9 mouse cellular contexts compared by ENCODE assay signal in the genomic region with DNA sequence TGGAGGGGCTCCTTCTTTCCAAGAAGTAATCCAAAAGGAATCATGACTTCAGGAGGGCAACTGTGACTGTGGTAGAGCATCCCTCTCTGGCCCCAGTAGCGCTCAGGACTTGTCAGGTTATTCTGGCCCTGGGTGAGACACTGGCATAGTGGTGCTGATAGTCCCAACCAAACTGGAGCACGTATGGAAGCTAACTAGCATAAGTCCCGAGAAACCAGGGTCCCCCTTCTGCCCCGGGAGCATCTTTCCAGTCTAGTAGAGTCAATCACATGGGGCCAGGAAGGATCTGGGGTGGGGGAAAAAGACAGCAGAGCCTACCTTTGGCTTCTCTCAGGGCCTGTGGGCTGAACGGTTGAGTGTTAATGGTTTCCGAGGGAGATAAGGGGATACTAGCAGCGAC. TPM values are rescaled to one million over a fixed set of nuclear protein-coding genes. Genes with fewer than 3 reads are reported as not detected.
DNase-seq lines count a peak whose midpoint lies in the region; ATAC-seq and TF ChIP-seq lines count a peak whose summit lies in the region.
"Had no signal": no experiment of that assay in that cellular context is flagged by ENCODE, and none has a peak within 500 bp of the region (broad histone marks: within the 10 kb centered on the region; RNA-seq: fewer than 3 reads in every experiment).

No protein-coding gene starts in this region.

- no peak overlapping the region for H3K9ac ChIP-seq in embryonic facial prominence, embryonic 12.5 days
- no peak overlapping the region for H3K9ac ChIP-seq in hindbrain, embryonic 16.5 days (ENCODE audit: low read depth, low read length)
- H3K9ac ChIP-seq in midbrain, embryonic 13.5 days (replicated peaks), result peak overlapping the region; percentile 78

- WGBS in embryonic facial prominence, embryonic 12.5 days, result 81% methylated on average over 7 of the region's 7 CpGs
- 75% methylated on average over 7 of the region's 7 CpGs for WGBS in hindbrain, embryonic 16.5 days
- whole genome bisulfite sequencing in midbrain, embryonic 13.5 days, result 79% methylated on average over 7 of the region's 7 CpGs
- 55% methylated on average over 7 of the region's 7 CpGs for WGBS in lung, adult 2 months

- no peaks in the 10 kb centered on the region for H3K36me3 ChIP-seq in embryonic facial prominence, embryonic 12.5 days
- H3K36me3 ChIP-seq in hindbrain, embryonic 16.5 days (ENCODE audit: control insufficient read depth, insufficient read depth, low read length), result no peaks in the 10 kb centered on the region
- H3K36me3 ChIP-seq in midbrain, embryonic 13.5 days, result no peaks in the 10 kb centered on the region

- H3K9me3 ChIP-seq in embryonic facial prominence, embryonic 12.5 days, result no peaks in the 10 kb centered on the region
- H3K9me3 ChIP-seq in hindbrain, embryonic 16.5 days (ENCODE audit: control insufficient read depth, low read length), result no peaks in the 10 kb centered on the region
- H3K9me3 ChIP-seq in midbrain, embryonic 13.5 days, result no peaks in the 10 kb centered on the region

- no peak overlapping the region for H3K27ac ChIP-seq in cortical plate, adult 2 months (ENCODE audit: insufficient read depth, low read length)
- H3K27ac ChIP-seq in embryonic facial prominence, embryonic 12.5 days, result no peak overlapping the region
- H3K27ac ChIP-seq in hindbrain, embryonic 16.5 days (ENCODE audit: low read depth, low read length), result no peak overlapping the region
- no peak overlapping the region for H3K27ac ChIP-seq in midbrain, embryonic 13.5 days

- ATAC-seq in embryonic facial prominence, embryonic 12.5 days (ENCODE audit: insufficient number of reproducible peaks, insufficient read depth, low FRiP score, low TSS enrichment), result no peak
- no peak for ATAC-seq in hindbrain, embryonic 16.5 days
- ATAC-seq in midbrain, embryonic 13.5 days, result no peak
- ATAC-seq: Patski had no signal

- TF ChIP-seq CTCF in cortical plate, adult 2 months (IDR thresholded peaks at IDR 0.05; ENCODE audit: extremely low read depth, insufficient read depth, low read length), result no peak
- TF ChIP-seq CTCF in lung, adult 2 months (IDR thresholded peaks at IDR 0.05; ENCODE audit: insufficient read depth, low read length), result no peak

- TF ChIP-seq POLR2A in cortical plate, adult 2 months (IDR thresholded peaks at IDR 0.05; ENCODE audit: extremely low read depth, insufficient read depth, low read length), result no peak
- no peak for TF ChIP-seq POLR2A in lung, adult 2 months (IDR thresholded peaks at IDR 0.05; ENCODE audit: borderline replicate concordance, extremely low read depth, low read depth, low read length)

- DNase-seq in urinary bladder, adult 2 months (ENCODE audit: low spot score), result no peak
- no peak for DNase-seq in kidney, postnatal 10 days
- no peak for DNase-seq in lung, adult 2 months
- DNase-seq: right cerebral cortex, adult 18-20 months had no signal

- H3K4me1 ChIP-seq in cortical plate, adult 2 months (ENCODE audit: control insufficient read depth, insufficient read depth, low read length), result no peaks in the 10 kb centered on the region
- peaks cover 9% of the 10 kb centered on the region for H3K4me1 ChIP-seq in embryonic facial prominence, embryonic 12.5 days
- H3K4me1 ChIP-seq in hindbrain, embryonic 16.5 days (ENCODE audit: control insufficient read depth, insufficient read depth, low read depth, low read length), result peaks cover 14% of the 10 kb centered on the region
- H3K4me1 ChIP-seq in midbrain, embryonic 13.5 days (replicated peaks), result peaks cover 13% of the 10 kb centered on the region
- no peaks in the 10 kb centered on the region for H3K4me1 ChIP-seq in lung, adult 2 months (ENCODE audit: control insufficient read depth, insufficient read depth, low read length)

- peak overlapping the region; percentile 50 for H3K4me3 ChIP-seq in cortical plate, adult 2 months (ENCODE audit: insufficient read depth, low read length)
- peak overlapping the region; percentile 54; the same call in 1 of the 2 replicates for H3K4me3 ChIP-seq in embryonic facial prominence, embryonic 12.5 days
- H3K4me3 ChIP-seq in hindbrain, embryonic 16.5 days (ENCODE audit: low read length), result peak overlapping the region; percentile 65
- H3K4me3 ChIP-seq in midbrain, embryonic 13.5 days (replicated peaks), result peak overlapping the region; percentile 56
- H3K4me3 ChIP-seq in lung, adult 2 months (replicated peaks; ENCODE audit: extremely low read depth, low read depth, low read length), result no peak overlapping the region

- H3K27me3 ChIP-seq in embryonic facial prominence, embryonic 12.5 days, result 0 out of 2 replicates have a peak, but pooled peaks cover 5% of the 10 kb centered on the region
- no peaks in the 10 kb centered on the region; the same call in 1 of the 2 replicates for H3K27me3 ChIP-seq in hindbrain, embryonic 16.5 days (replicated peaks; ENCODE audit: control insufficient read depth, insufficient read depth, low read length)
- H3K27me3 ChIP-seq in midbrain, embryonic 13.5 days, result peaks cover 14% of the 10 kb centered on the region; the same call in 1 of the 2 replicates

- peak overlapping the region; percentile 79 for H3K4me2 ChIP-seq in embryonic facial prominence, embryonic 12.5 days (replicated peaks)
- peak overlapping the region; percentile 95 for H3K4me2 ChIP-seq in hindbrain, embryonic 16.5 days (ENCODE audit: low read length)
- peak overlapping the region; percentile 80 for H3K4me2 ChIP-seq in midbrain, embryonic 13.5 days (replicated peaks)

RNA-seq across cellular contexts. Expression of gene Begain, which starts 0.7 kb away (rescaled TPM):
- polyA plus RNA-seq in cortical plate, adult 2 months (2012; rRNA removed), result 158 and 165 TPM in 2 replicates
- 10.6 and 11.2 TPM in 2 replicates for polyA plus RNA-seq in embryonic facial prominence, embryonic 12.5 days (2016; fragmentation: Nextera tagmentation; extraction: Ambion mirVana)
- polyA plus RNA-seq in hindbrain, embryonic 16.5 days (2015; fragmentation: Nextera tagmentation; extraction: Ambion mirVana), result 22.4 and 27.0 TPM in 2 replicates
- polyA plus RNA-seq in midbrain, embryonic 13.5 days (2015; fragmentation: Nextera tagmentation; extraction: Ambion mirVana), result 15.3 and 16.2 TPM in 2 replicates
- polyA plus RNA-seq in urinary bladder, adult 2 months (2012; rRNA removed), result 1.4 and 1.8 TPM in 2 replicates
- 7.1 and 8.3 TPM in 2 replicates for polyA plus RNA-seq in lung, adult 2 months (2012; rRNA removed)
